Mouse (Mus musculus): ENCODE measurements around the gene Mtif3. TPM values are rescaled to one million over a fixed set of nuclear protein-coding genes. Genes with fewer than 3 reads are reported as not detected.

Mtif3 gene
- total and polyA plus RNA-seq, 3 experiments: 22.7 to 38.2 TPM; not detected in 1

DNA sequence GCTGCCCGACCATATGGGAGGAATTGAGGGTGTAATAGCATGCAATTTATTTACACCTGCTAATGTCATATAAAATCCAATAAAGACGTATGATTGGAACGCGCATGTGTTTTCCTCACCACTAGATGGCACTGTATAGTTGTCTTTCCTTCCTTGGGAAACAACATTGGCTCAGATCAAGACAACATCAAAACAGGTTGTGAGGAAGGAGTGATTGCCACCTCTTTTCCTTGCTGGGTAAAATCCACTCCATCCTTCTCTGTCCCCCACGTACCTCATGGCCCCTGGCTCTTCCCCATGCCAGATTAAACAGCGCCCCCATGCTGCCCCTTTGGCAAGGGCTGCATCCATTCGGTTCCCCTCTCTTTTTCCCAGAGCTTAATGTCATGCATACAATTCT is 23.4 kb downstream of the Mtif3 start:
- no peak overlapping the region for H3K27ac ChIP-seq (ENCODE audit: control insufficient read depth, low read depth, low read length)
- DNase-seq (ENCODE audit: low read depth, low spot score): peak; percentile 78
- no peaks in the 10 kb centered on the region for H3K9me3 ChIP-seq (replicated peaks; ENCODE audit: insufficient read depth, low read length)
- H3K9ac ChIP-seq (ENCODE audit: control insufficient read depth, low read depth, low read length, poor library complexity, severe bottlenecking): no peak overlapping the region
- H3K4me3 ChIP-seq (ENCODE audit: control insufficient read depth in 1 of 2, insufficient read depth in 1 of 2, low read depth in 2 of 2, low read length in 2 of 2): no peak overlapping the region
- no peaks in the 10 kb centered on the region for H3K79me2 ChIP-seq (ENCODE audit: control insufficient read depth, insufficient read depth, low read length, poor library complexity)
- peaks cover 0 to 2% of the 10 kb centered on the region in 2 experiments; a peak in 1 of 4 replicates for H3K27me3 ChIP-seq (ENCODE audit: control insufficient read depth in 1 of 2, insufficient read depth in 2 of 2, low read length in 2 of 2)
- H3K4me1 ChIP-seq (ENCODE audit: control insufficient read depth in 1 of 2, insufficient read depth in 2 of 2, low read length in 2 of 2): no peaks in the 10 kb centered on the region
- H3K36me3 ChIP-seq (ENCODE audit: control insufficient read depth in 1 of 2, insufficient read depth in 2 of 2, low read length in 2 of 2): no peaks in the 10 kb centered on the region
- no peak for TF ChIP-seq ETS1 (IDR thresholded peaks at IDR 0.05; ENCODE audit: low read depth, low read length)
- TF ChIP-seq POLR2AphosphoS5 (IDR thresholded peaks at IDR 0.05; ENCODE audit: borderline replicate concordance, low read depth, low read length): no peak
- peak; percentile 90 for TF ChIP-seq RAD21 (IDR thresholded peaks at IDR 0.05; ENCODE audit: low read depth, low read length)
- TF ChIP-seq SIN3A (IDR thresholded peaks at IDR 0.05; ENCODE audit: low read length): peak; percentile 35; the same call in 1 of the 2 replicates
- TF ChIP-seq ZC3H11A (IDR thresholded peaks at IDR 0.05; ENCODE audit: low read depth, low read length): peak; percentile 78
- peak; percentile 54; the same call in 1 of the 2 replicates for TF ChIP-seq MAX (IDR thresholded peaks at IDR 0.05; ENCODE audit: low read length)
- TF ChIP-seq ZNF384 (IDR thresholded peaks at IDR 0.05; ENCODE audit: low read depth, low read length): no peak
- TF ChIP-seq CTCF (IDR thresholded peaks at IDR 0.05 in 2 of 3, conservative IDR thresholded peaks at IDR 0.05 in 1 of 3; ENCODE audit: control insufficient read depth in 1 of 3, insufficient read depth in 1 of 3, low read depth in 2 of 3, low read length in 3 of 3, poor library complexity in 1 of 3, severe bottlenecking in 1 of 3): peak; percentile 45 to 96 (median 95)
- no peak for TF ChIP-seq GATA1 (IDR thresholded peaks at IDR 0.05; ENCODE audit: low read depth, low read length)
- peak; percentile 86 for TF ChIP-seq MYC (IDR thresholded peaks at IDR 0.05; ENCODE audit: low read depth, low read length)
- no peak for TF ChIP-seq MEF2A (IDR thresholded peaks at IDR 0.05; ENCODE audit: extremely low read depth, insufficient replicate concordance, low read depth, low read length, poor library complexity, severe bottlenecking)
- TF ChIP-seq JUND (IDR thresholded peaks at IDR 0.05; ENCODE audit: low read depth, low read length): 0 out of 2 replicates have a peak, but pooled peaks have one; percentile 25
- peak; percentile 92 for TF ChIP-seq SMC3 (IDR thresholded peaks at IDR 0.05; ENCODE audit: low read depth, low read length)
- no peak for TF ChIP-seq POLR2AphosphoS2 (IDR thresholded peaks at IDR 0.05; ENCODE audit: low read length)
- TF ChIP-seq TBP (IDR thresholded peaks at IDR 0.05; ENCODE audit: low read depth, low read length): 0 out of 2 replicates have a peak, but pooled peaks have one; percentile 13
- TF ChIP-seq ZKSCAN1 (IDR thresholded peaks at IDR 0.05; ENCODE audit: low read depth, low read length): no peak

DNA sequence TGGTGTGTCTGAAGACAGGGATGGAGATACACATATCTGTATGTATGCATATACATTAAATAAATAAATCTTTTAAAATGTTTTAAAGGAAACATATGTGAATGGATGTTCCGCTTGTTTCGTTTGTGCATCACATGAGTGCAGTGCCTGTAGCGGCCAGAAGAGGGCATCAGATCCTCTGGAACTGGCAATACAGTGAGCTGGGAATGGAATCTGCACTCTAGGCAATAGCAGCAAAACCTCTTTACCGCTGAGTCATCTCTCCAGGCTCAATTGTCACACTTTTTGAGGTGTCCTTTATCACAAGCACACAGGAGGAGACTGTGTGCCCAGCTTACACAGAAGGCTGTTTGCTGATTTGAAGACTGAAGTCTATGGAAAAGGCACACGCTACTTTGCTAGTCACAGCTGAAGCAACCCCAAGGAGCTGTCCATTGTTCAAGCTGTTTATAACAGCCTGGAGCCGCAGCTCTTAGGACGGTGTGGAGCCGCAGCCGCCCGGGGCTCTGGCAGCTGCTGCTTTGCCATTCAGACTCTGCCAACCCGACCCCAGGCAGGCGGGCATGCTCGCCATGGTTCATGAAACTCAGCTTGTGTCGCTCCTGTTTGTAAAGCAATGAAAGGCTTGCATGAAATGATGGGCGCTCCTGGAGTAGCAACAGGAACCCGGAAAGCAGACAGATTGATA is 24.3 kb downstream of the Mtif3 start:
- Histone ChIP-seq H3K27me3 (ENCODE audit: control insufficient read depth in 1 of 2, insufficient read depth in 2 of 2, low read length in 2 of 2) (peaks cover 0 to 2% of the 10 kb centered on the region in 2 experiments; a peak in 2 of 4 replicates), H3K4me3 (ENCODE audit: control insufficient read depth in 1 of 2, insufficient read depth in 1 of 2, low read depth in 2 of 2, low read length in 2 of 2) (no peak overlapping the region), H3K9me3 (replicated peaks; ENCODE audit: insufficient read depth, low read length) (no peaks in the 10 kb centered on the region), H3K79me2 (ENCODE audit: control insufficient read depth, insufficient read depth, low read length, poor library complexity) (no peaks in the 10 kb centered on the region), H3K27ac (ENCODE audit: control insufficient read depth, low read depth, low read length) (no peak overlapping the region), H3K36me3 (ENCODE audit: control insufficient read depth in 1 of 2, insufficient read depth in 2 of 2, low read length in 2 of 2) (no peaks in the 10 kb centered on the region), H3K9ac (ENCODE audit: control insufficient read depth, low read depth, low read length, poor library complexity, severe bottlenecking) (no peak overlapping the region), H3K4me1 (ENCODE audit: control insufficient read depth in 1 of 2, insufficient read depth in 2 of 2, low read length in 2 of 2) (no peaks in the 10 kb centered on the region)
- peak; percentile 69 for DNase-seq (ENCODE audit: low read depth, low spot score)
- TF ChIP-seq CTCF (IDR thresholded peaks at IDR 0.05 in 2 of 3, conservative IDR thresholded peaks at IDR 0.05 in 1 of 3; ENCODE audit: control insufficient read depth in 1 of 3, insufficient read depth in 1 of 3, low read depth in 2 of 3, low read length in 3 of 3, poor library complexity in 1 of 3, severe bottlenecking in 1 of 3) (peak; percentile 64 to 74 (median 70)), MAZ (IDR thresholded peaks at IDR 0.05; ENCODE audit: low read depth, low read length) (no peak), NRF1 (IDR thresholded peaks at IDR 0.05; ENCODE audit: insufficient read depth, low read depth, low read length, poor library complexity, severe bottlenecking) (no peak), MYC (IDR thresholded peaks at IDR 0.05; ENCODE audit: low read depth, low read length) (0 out of 2 replicates have a peak, but pooled peaks have one; percentile 20), JUND (IDR thresholded peaks at IDR 0.05; ENCODE audit: low read depth, low read length) (no peak), MXI1 (IDR thresholded peaks at IDR 0.05; ENCODE audit: low read depth, low read length) (no peak), ZNF384 (IDR thresholded peaks at IDR 0.05; ENCODE audit: low read depth, low read length) (no peak), RAD21 (IDR thresholded peaks at IDR 0.05; ENCODE audit: low read depth, low read length) (peak; percentile 38), ZMIZ1 (IDR thresholded peaks at IDR 0.05; ENCODE audit: low read depth, low read length) (no peak), TBP (IDR thresholded peaks at IDR 0.05; ENCODE audit: low read depth, low read length) (no peak), BHLHE40 (IDR thresholded peaks at IDR 0.05; ENCODE audit: borderline replicate concordance, low read depth, low read length) (no peak), SMC3 (IDR thresholded peaks at IDR 0.05; ENCODE audit: low read depth, low read length) (peak; percentile 60), HCFC1 (IDR thresholded peaks at IDR 0.05; ENCODE audit: low read depth, low read length) (no peak), ZC3H11A (IDR thresholded peaks at IDR 0.05; ENCODE audit: low read depth, low read length) (peak; percentile 39), GABPA (IDR thresholded peaks at IDR 0.05; ENCODE audit: low read depth, low read length) (no peak), TAL1 (IDR thresholded peaks at IDR 0.05; ENCODE audit: low read length) (peak; percentile 66), MEF2A (IDR thresholded peaks at IDR 0.05; ENCODE audit: extremely low read depth, insufficient replicate concordance, low read depth, low read length, poor library complexity, severe bottlenecking) (no peak), ETS1 (IDR thresholded peaks at IDR 0.05; ENCODE audit: low read depth, low read length) (no peak), ZKSCAN1 (IDR thresholded peaks at IDR 0.05; ENCODE audit: low read depth, low read length) (no peak), NELFE (IDR thresholded peaks at IDR 0.05; ENCODE audit: low read depth, low read length) (no peak), USF1 (IDR thresholded peaks at IDR 0.05; ENCODE audit: low read depth, low read length) (no peak), CHD1 (IDR thresholded peaks at IDR 0.05; ENCODE audit: low read depth, low read length) (no peak)

Measured in MEL (cell line).